Mouse (Mus musculus): Measurements from ENCODE around the gene Ccdc177. TPM values are rescaled to one million over a fixed set of nuclear protein-coding genes. Genes with fewer than 3 reads are reported as not detected.

Ccdc177 gene
- polyA plus RNA-seq, 1 experiment, result not detected

GRCm38 (mm10) chr12:80729758-80730530 is 30.5 kb downstream of the Ccdc177 start:
- TF ChIP-seq MYOG (IDR thresholded peaks at IDR 0.05; ENCODE audit: control insufficient read depth, extremely low read depth, insufficient read length), result no peak
- peak; percentile 73 for TF ChIP-seq CEBPB (IDR thresholded peaks at IDR 0.05; ENCODE audit: low read depth)
- H3K27me3 ChIP-seq (ENCODE audit: control insufficient read depth, insufficient read depth, insufficient read length), result peaks cover 13% of the 10 kb centered on the region
- H3K79me3 ChIP-seq (ENCODE audit: low read depth), result no peaks in the 10 kb centered on the region
- H3K36me3 ChIP-seq (ENCODE audit: control insufficient read depth, insufficient read depth), result no peaks in the 10 kb centered on the region
- H3ac ChIP-seq (ENCODE audit: control insufficient read depth, insufficient read length, low read depth), result no peak overlapping the region
- H3K4me3 ChIP-seq (ENCODE audit: insufficient read depth, poor library complexity, severe bottlenecking), result no peak overlapping the region
- H3K79me2 ChIP-seq (ENCODE audit: control insufficient read depth, insufficient read depth), result no peaks in the 10 kb centered on the region

DNA sequence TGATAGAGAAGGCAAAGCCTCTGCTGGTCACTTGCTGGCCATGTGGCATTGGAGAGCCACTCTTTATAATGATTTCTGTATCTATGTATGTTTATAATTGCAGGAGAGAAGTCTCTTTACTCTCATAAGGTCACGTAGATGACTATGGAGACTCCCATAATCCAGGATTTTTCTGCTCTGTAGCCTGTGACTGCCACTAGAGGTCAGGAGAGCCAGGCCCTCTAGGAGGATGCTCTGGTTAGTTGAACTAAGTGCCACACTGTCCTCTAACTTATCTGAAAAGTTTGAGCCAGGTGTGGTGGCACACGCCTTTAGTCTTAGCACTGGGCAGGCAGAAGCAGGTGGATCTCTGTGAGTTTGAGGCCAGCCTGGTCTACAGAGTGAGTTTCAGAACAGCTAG is 31.7 kb downstream of the Ccdc177 start:
- H3K4me3 ChIP-seq (ENCODE audit: insufficient read depth, poor library complexity, severe bottlenecking), result no peak overlapping the region
- peaks cover 10% of the 10 kb centered on the region for H3K27me3 ChIP-seq (ENCODE audit: control insufficient read depth, insufficient read depth, insufficient read length)
- no peaks in the 10 kb centered on the region for H3K79me2 ChIP-seq (ENCODE audit: control insufficient read depth, insufficient read depth)
- no peaks in the 10 kb centered on the region for H3K36me3 ChIP-seq (ENCODE audit: control insufficient read depth, insufficient read depth)
- H3ac ChIP-seq (ENCODE audit: control insufficient read depth, insufficient read length, low read depth), result no peak overlapping the region
- TF ChIP-seq CTCF (IDR thresholded peaks at IDR 0.05; ENCODE audit: control insufficient read depth, insufficient read depth, insufficient read length), result no peak
- TF ChIP-seq MAX (IDR thresholded peaks at IDR 0.05), result no peak
- TF ChIP-seq USF1 (IDR thresholded peaks at IDR 0.05; ENCODE audit: low read depth), result no peak
- TF ChIP-seq MYOG (IDR thresholded peaks at IDR 0.05; ENCODE audit: control insufficient read depth, extremely low read depth, insufficient read length), result no peak
- no peaks in the 10 kb centered on the region for H3K79me3 ChIP-seq (ENCODE audit: low read depth)

DNA sequence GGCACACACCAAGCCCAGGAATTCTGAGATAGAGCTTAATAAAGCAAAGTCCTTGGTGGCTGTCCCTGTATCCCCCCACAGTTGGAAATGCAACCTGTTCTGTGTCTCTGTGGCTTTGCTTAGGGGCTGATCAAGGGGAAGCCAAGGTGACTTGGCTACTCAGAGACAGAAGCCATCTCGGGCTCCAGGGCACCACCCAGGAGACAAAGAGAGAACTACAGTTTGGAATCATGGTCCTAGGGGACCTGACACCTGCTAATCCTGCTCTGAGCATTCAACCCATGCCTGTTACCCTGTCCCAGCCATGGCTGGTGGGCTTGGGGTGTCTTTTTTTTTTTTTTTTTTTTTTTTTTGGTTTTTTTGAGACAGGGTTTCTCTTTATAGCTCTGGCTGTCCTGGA is 32.3 kb downstream of the Ccdc177 start:
- Histone ChIP-seq H3K79me2 (ENCODE audit: control insufficient read depth, insufficient read depth) (no peaks in the 10 kb centered on the region), H3K36me3 (ENCODE audit: control insufficient read depth, insufficient read depth) (no peaks in the 10 kb centered on the region), H3ac (ENCODE audit: control insufficient read depth, insufficient read length, low read depth) (no peak overlapping the region), H3K27me3 (ENCODE audit: control insufficient read depth, insufficient read depth, insufficient read length) (peaks cover 16% of the 10 kb centered on the region), H3K4me3 (ENCODE audit: insufficient read depth, poor library complexity, severe bottlenecking) (no peak overlapping the region), H3K79me3 (ENCODE audit: low read depth) (no peaks in the 10 kb centered on the region)
- TF ChIP-seq USF1 (IDR thresholded peaks at IDR 0.05; ENCODE audit: low read depth), result no peak

DNA sequence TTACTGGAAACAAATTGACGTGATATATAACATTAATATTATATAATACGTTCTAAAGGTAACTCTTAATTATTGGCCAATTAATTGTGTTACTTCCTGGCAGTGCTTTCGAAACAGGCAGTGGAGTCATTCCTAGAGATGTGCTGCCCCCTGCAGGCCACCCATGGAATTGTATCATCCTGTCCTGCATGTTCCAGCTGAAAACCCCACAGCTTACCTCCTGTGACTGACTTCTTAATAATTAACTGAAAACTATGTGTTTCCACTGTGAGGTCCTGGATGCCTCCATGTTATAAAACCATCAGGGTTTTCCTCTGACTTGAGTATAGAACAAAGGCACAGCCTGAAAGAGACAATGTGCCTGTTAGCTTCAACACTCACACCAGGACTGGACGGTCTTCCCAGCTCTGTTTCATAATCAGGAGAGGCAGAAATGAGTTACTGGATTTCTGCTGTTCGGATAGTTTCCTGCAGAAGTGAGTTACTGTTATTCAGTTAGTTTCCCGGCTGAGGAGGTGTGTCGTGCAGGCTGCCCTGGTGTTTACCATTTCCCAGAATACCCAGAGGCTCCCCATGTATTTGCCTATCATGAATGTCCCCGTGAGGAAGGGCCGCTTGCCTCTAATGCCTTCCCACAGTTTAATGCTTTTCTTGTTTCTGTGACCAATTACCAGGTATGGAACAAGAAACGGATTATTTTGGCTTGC is 35.5 kb downstream of the Ccdc177 start:
- no peaks in the 10 kb centered on the region for H3K36me3 ChIP-seq (ENCODE audit: control insufficient read depth, insufficient read depth)
- TF ChIP-seq FOSL1 (IDR thresholded peaks at IDR 0.05; ENCODE audit: insufficient read depth, low read length, poor library complexity, severe bottlenecking), result no peak
- TF ChIP-seq CEBPB (IDR thresholded peaks at IDR 0.05; ENCODE audit: low read depth), result peak; percentile 31
- peak; percentile 64 for TF ChIP-seq CTCF (IDR thresholded peaks at IDR 0.05; ENCODE audit: control insufficient read depth, insufficient read depth, insufficient read length)
- TF ChIP-seq MAX (IDR thresholded peaks at IDR 0.05), result no peak
- no peak for TF ChIP-seq MYOD1 (IDR thresholded peaks at IDR 0.05; ENCODE audit: control insufficient read depth, insufficient read length, low read depth)
- TF ChIP-seq MYOG (IDR thresholded peaks at IDR 0.05; ENCODE audit: control insufficient read depth, extremely low read depth, insufficient read length), result no peak
- TF ChIP-seq USF1 (IDR thresholded peaks at IDR 0.05; ENCODE audit: low read depth), result no peak
- H3ac ChIP-seq (ENCODE audit: control insufficient read depth, insufficient read length, low read depth), result no peak overlapping the region
- H3K79me3 ChIP-seq (ENCODE audit: low read depth), result no peaks in the 10 kb centered on the region
- H3K4me3 ChIP-seq (ENCODE audit: insufficient read depth, poor library complexity, severe bottlenecking), result no peak overlapping the region
- peaks cover 38% of the 10 kb centered on the region for H3K27me3 ChIP-seq (ENCODE audit: control insufficient read depth, insufficient read depth, insufficient read length)
- no peaks in the 10 kb centered on the region for H3K79me2 ChIP-seq (ENCODE audit: control insufficient read depth, insufficient read depth)

- H3K27me3 ChIP-seq (ENCODE audit: control insufficient read depth, insufficient read depth, insufficient read length), result peaks cover 39% of the 10 kb centered on the region
- H3K4me3 ChIP-seq (ENCODE audit: insufficient read depth, poor library complexity, severe bottlenecking), result no peak overlapping the region
- H3K79me2 ChIP-seq (ENCODE audit: control insufficient read depth, insufficient read depth), result no peaks in the 10 kb centered on the region
- H3K36me3 ChIP-seq (ENCODE audit: control insufficient read depth, insufficient read depth), result no peaks in the 10 kb centered on the region
- TF ChIP-seq CEBPB (IDR thresholded peaks at IDR 0.05; ENCODE audit: low read depth), result no peak
- TF ChIP-seq MYOG (IDR thresholded peaks at IDR 0.05; ENCODE audit: control insufficient read depth, extremely low read depth, insufficient read length), result no peak
- TF ChIP-seq USF1 (IDR thresholded peaks at IDR 0.05; ENCODE audit: low read depth), result no peak
- no peak for TF ChIP-seq MAX (IDR thresholded peaks at IDR 0.05)
- no peak for TF ChIP-seq MYOD1 (IDR thresholded peaks at IDR 0.05; ENCODE audit: control insufficient read depth, insufficient read length, low read depth)
- no peak for TF ChIP-seq CTCF (IDR thresholded peaks at IDR 0.05; ENCODE audit: control insufficient read depth, insufficient read depth, insufficient read length)
- no peak for TF ChIP-seq FOSL1 (IDR thresholded peaks at IDR 0.05; ENCODE audit: insufficient read depth, low read length, poor library complexity, severe bottlenecking)
- H3K79me3 ChIP-seq (ENCODE audit: low read depth), result no peaks in the 10 kb centered on the region
- H3ac ChIP-seq (ENCODE audit: control insufficient read depth, insufficient read length, low read depth), result no peak overlapping the region
These were observed 39.0 kb downstream of the Ccdc177 start for GRCm38 (mm10) chr12:80721458-80721857.

DNA sequence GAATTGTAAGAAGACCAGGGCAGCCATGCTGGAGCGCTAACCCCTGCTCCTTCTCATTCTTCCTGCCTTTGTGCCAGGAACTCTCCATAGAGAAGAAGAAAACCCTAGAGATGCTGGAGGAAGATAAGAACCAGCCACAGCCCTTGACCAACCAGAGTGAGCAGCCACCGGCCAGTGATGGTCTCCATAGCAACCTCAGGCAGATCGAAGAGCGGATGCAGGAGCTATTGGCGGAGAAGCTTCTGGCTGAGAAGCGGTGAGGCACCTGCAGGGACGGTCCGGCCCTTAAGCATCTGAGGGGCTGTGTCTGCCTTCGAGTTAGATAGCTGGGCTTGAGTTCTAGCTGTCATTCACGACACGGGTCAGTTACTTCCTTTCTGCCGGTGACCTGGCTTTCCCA is 40.0 kb downstream of the Ccdc177 start:
- H3K4me3 ChIP-seq (ENCODE audit: insufficient read depth, poor library complexity, severe bottlenecking), result no peak overlapping the region
- H3K79me2 ChIP-seq (ENCODE audit: control insufficient read depth, insufficient read depth), result no peaks in the 10 kb centered on the region
- no peaks in the 10 kb centered on the region for H3K36me3 ChIP-seq (ENCODE audit: control insufficient read depth, insufficient read depth)
- TF ChIP-seq CTCF (IDR thresholded peaks at IDR 0.05; ENCODE audit: control insufficient read depth, insufficient read depth, insufficient read length), result no peak
- TF ChIP-seq MYOD1 (IDR thresholded peaks at IDR 0.05; ENCODE audit: control insufficient read depth, insufficient read length, low read depth), result no peak
- no peak for TF ChIP-seq CEBPB (IDR thresholded peaks at IDR 0.05; ENCODE audit: low read depth)
- H3ac ChIP-seq (ENCODE audit: control insufficient read depth, insufficient read length, low read depth), result no peak overlapping the region
- no peaks in the 10 kb centered on the region for H3K79me3 ChIP-seq (ENCODE audit: low read depth)
- H3K27me3 ChIP-seq (ENCODE audit: control insufficient read depth, insufficient read depth, insufficient read length), result peaks cover 44% of the 10 kb centered on the region
